Mouse (Mus musculus) liver, adult 2 months (tissue): ENCODE results near the gene Usp6nl.

Source experiments
- CTCF ChIP-seq: fragments of 200-500 bp; IDR thresholded peaks from 2 replicates; pipeline ENCODE4 v1.5.1; 2011; ENCODE audit warnings: low read depth, low read length, control low read depth
- POLR2A ChIP-seq: fragments of 200-500 bp; IDR thresholded peaks from 2 replicates; pipeline ENCODE4 v1.6.1; 2011; ENCODE audit warnings: low read length, control low read depth; ENCODE audit not compliant: insufficient read depth; ENCODE audit errors: extremely low read depth

- no peak for TF ChIP-seq CTCF
- no peak for TF ChIP-seq POLR2A
Measured at GRCm38 (mm10) chr2:6424851-6425250, 102.4 kb downstream of the Usp6nl start.
